Mouse (Mus musculus) heart, adult 8-10 months (tissue): Measurements from ENCODE around the gene Gm20605. TPM values are rescaled to one million over a fixed set of nuclear protein-coding genes. Genes with fewer than 3 reads are reported as not detected.
"Not testable (repeated sequence)": the region's sequence is repeated elsewhere in the genome, so short reads cannot be mapped to it uniquely, and the experiment has no call there.

Experiments used
- DNase-seq: peaks from one replicate; pipeline ENCODE4 v3.0.0; 2022; ENCODE audit warnings: low spot score
- total RNA-seq, 4 experiments: library from RNA; stranded (reverse); gene quantifications; 2 replicates each; pipeline ENCODE4 v1.2.4; 2022

Gene Gm20605
- total RNA-seq, 4 experiments from 2014 or later: 2.3 to 4.2 (median 2.7) TPM

- DNase-seq: peak; percentile 35
Observed at GRCm38 (mm10) chr5:137613076-137613475, 15.9 kb upstream of the Gm20605 start.

DNA sequence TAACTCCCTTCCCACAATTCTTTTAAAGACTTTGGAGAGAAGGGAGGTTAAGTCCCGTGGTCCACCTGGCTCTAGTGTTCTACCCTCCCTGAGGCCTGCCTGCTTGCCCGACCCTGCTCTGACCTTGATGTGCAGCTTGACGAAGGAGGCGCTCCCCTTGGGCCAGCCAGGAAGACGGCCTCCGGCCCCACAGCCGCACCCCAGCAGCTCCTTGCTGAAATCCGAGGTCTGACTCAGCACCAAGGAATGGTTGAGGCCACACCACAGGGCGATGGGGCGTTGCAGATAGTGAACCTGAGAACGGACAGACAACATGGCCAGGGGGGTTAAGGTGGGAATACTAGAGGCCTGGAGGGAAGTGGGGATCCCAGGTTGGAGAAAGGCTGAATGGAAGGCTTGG, 15.4 kb upstream of the Gm20605 start, which contains the start of gene Pcolce:
Pcolce (minus strand) TSS at position 235 of the 400 bp plus-strand sequence.
- DNase-seq: no peak

- not testable (repeated sequence) for DNase-seq
Observed at GRCm38 (mm10) chr5:137614921-137615320, 14.1 kb upstream of the Gm20605 start.

DNA sequence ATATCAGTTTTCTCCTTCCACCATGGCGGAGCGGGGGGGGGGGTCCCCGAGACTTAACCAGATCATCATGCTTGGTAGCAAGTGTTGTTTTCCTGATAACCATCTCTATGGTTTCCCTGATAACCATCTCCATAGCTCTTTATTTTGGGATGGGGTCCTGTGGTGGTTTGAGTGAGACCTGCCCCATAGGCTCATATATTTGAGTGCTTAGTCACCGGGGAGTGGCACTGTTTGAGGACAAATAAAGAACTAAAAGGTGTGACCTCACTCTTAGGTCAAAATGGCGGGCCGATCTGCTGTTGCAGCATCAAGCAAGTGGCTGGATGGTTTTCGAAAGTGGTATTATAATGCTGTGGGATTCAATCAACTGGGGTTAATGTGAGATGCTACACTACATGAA, 13.6 kb upstream of the Gm20605 start:
- no peak for DNase-seq

DNA sequence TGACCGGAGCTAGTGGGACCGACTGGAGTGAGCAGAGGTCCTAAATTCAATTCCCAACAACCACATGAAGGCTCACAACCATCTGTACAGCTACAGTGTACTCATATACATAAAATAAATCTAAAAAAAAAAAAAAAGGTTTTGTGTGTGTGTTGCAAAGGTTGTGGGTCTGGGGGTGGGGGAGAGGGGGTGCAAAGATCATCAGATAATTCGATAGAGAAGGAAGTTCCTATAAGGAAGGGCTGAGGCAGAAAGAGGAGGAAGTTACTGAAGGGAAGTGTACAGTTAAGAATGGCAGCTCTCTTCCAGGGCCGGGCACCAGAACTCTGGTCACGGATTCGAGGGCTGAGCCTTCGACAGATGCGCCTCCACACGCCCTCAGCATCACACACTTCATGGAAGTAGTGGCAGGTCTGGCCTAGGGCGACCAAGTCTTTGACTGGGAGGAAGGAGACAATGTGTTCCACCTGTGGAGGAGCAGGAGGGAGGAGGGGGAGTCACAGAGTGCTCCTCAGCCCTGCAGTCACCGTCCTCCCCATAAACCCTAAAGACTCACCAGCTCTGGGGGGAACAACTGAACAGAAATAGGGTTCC, 4.9 kb upstream of the Gm20605 start:
- DNase-seq: no peak

- no peak for DNase-seq
Observed at GRCm38 (mm10) chr5:137627991-137628390, 984 bp upstream of the Gm20605 start.

GRCm38 (mm10) chr5:137629306-137629721, 339 bp downstream of the Gm20605 start:
- no peak for DNase-seq

DNA sequence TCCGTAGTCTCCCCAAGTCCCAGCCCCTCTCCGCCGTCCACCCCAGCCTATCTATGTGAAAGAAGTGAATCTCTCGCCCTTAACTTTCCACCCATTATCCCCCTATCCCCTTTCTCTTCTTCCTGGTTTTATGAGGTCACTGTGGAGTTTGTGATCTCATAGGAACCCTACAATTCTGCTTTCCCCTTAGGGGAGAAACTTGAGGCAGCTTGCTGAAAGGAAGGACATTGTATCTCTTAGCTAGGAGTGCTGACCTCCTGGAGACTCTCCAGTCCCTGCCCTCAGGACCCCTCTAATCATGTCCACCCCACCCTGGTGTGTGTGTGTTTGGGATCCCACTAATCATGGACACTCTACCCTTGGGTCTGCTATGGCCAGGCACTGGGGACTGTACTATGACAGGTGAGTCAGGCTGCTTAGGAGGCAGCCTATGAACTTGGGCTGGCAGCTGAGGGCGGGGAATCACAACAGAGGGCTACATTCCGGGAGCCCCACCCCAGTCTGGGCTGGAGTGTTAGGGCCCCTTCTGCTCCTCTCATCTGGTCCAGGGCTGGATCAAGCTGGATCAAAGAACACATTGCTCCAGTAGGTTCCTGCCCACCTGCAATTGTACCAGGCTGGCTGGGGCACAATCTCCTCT, 1.1 kb downstream of the Gm20605 start:
- no peak for DNase-seq

GRCm38 (mm10) chr5:137630602-137631001, 1.6 kb downstream of the Gm20605 start:
- peak; percentile 73 for DNase-seq

DNA sequence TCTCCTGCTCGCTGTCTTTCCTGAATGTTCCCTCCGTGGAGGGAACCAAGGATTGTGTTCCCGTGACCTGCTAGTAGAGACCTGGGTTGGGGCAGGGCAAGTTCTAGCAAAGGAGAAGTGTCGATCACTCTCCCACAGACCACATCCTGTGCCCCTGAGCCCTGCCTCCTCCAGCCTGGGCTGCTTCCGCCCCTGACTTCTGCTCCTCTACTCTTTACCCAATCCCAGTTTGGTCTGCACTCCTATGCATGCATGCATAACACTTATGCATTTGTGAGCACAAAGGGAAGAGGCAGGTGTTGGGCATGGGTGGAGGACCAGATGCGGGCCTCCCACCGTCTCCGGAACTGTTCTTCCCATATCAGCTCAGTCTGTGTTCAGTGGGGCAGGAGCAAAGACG, 2.2 kb downstream of the Gm20605 start:
- DNase-seq: peak; percentile 47

- DNase-seq: peak; percentile 30
Observed at GRCm38 (mm10) chr5:137631591-137631990, 2.6 kb downstream of the Gm20605 start.

DNA sequence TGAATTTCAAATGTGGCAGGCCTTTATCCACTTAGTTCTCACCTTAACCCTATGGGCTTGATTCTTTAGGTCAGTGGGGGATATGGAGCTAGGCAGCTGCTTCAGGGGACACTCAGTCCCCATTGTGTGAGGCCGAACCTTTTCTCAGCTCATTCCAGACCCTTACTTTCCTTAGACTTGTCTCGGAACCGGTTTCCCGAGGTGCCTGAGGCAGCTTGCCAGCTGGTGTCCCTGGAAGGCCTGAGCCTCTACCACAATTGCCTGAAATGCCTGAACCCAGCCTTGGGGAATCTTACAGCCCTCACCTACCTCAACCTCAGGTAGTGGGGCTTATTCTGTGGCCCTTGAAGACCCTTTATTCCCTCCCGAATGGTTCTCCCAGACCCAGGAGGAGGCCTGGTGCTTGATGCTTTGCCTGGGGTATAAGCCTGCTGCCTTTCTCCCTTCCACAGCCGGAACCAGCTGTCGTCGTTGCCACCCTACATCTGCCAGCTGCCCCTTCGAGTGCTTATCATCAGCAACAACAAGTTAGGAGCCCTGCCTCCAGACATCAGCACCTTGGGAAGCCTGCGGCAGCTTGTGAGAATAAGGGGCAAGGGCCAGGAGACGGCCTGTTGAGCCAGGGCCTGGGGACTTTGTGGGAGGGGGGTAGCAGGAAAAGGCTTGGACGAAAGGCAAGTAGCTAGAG, 4.6 kb downstream of the Gm20605 start:
- DNase-seq: no peak

DNA sequence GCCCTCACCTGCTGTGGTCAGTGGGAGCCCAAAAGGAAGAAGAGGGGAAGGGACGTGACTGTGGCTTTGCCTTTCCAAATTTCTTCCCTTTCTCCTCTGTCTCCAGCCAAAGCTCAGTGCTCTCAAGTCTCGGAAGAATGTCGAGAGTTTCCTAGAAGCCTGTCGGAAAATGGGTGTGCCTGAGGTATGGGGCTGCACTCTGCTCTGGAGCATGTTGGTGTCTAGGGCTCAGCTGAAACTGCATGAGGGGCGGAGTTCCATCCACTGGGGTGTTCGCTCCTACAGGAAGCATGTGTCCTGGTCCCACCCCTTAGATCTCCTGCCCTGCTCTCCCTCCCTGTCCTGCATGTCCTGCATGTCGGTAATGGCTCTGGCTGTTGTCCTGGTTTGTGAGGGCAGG, 10.5 kb downstream of the Gm20605 start:
- DNase-seq: no peak

- no peak for DNase-seq
Observed at GRCm38 (mm10) chr5:137641054-137641453, 12.1 kb downstream of the Gm20605 start, which contains the start of gene Sap25. Gene Sap25 (plus strand): TSS chr5:137641334.

GRCm38 (mm10) chr5:137642886-137643285, 13.9 kb downstream of the Gm20605 start:
- no peak for DNase-seq

DNA sequence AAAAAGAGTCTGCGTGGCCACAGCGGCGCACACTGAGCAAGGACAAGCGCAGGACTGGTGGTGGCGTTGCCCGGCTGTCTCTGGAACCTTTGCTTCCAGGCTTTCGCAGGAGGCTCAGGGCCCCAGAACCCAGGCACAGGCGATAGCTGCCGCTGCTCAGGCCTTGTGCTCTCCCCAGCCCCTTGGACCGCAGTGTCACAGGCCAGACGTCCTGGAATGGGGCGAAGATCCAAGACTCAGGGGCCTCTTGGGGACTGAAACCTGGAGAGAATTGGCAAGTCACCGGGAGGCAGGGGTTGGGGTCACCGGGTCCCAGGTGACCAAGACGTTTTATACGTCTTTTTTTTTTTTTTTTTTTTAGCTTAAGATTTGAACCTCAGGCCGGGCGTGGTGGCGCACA, 15.5 kb downstream of the Gm20605 start:
- no peak for DNase-seq

GRCm38 (mm10) chr5:137645091-137645651, 16.2 kb downstream of the Gm20605 start:
- no peak for DNase-seq

GRCm38 (mm10) chr5:137645652-137646091, 16.7 kb downstream of the Gm20605 start, which contains the start of gene Irs3:
Gene Irs3 (minus strand): TSS chr5:137645714.
- DNase-seq: no peak

DNA sequence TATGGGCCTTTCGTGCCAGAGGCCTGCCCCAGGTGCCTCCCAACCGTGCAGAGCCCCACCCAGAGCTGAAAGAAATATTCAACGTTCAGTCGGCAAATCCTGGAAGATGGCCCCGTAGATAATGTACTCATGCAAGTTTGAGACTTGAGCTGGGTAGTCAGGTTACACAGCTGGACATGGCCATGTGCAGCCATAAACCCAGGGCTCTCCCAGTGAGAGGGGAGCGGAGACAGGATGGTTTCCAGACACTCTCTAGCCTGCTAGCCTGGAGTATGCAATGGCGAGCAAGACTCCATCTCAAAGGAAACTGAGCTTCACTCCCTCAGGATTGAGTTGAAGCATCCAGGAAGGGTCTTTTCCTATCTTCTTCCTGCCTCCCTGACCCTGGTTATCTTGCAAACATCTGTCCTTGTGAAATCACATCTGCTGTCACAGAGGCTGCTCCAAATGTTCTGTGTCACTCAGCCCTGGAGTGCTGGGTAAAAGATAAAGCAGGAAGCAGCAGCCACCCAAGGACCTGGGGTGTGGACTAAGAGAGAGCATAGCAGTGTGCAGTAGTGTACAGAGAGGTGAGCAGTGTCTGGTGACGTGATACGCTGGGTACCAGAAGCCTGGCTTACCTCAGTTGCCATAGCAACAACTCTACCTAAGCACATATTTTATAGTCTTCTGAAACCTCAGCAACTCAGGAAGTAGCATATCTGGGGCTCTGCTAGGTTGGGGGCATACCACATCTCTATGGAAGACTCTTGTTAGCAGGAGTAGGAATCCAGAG, 19.0 kb downstream of the Gm20605 start:
- no peak for DNase-seq

- DNase-seq: no peak
Observed at GRCm38 (mm10) chr5:137649251-137649650, 20.3 kb downstream of the Gm20605 start.
